Mouse (Mus musculus) urinary bladder, postnatal 14 days (tissue): Measurements from ENCODE around the gene Edaradd.

Experiments
- DNase-seq: peaks from one replicate; pipeline ENCODE4 v3.0.0; 2021; ENCODE audit warnings: low spot score

Edaradd gene

GRCm38 (mm10) chr13:12460881-12461729, 59.1 kb downstream of the Edaradd start:
- peak; percentile 95 for DNase-seq

- DNase-seq: peak; percentile 67
These were observed 59.8 kb downstream of the Edaradd start for GRCm38 (mm10) chr13:12460443-12460842.

GRCm38 (mm10) chr13:12456711-12457110, 63.5 kb downstream of the Edaradd start:
- no peak for DNase-seq

GRCm38 (mm10) chr13:12454686-12455390, 65.4 kb downstream of the Edaradd start:
- DNase-seq: no peak

GRCm38 (mm10) chr13:12453150-12453549, 67.1 kb downstream of the Edaradd start:
- no peak for DNase-seq

GRCm38 (mm10) chr13:12442008-12442587, 78.1 kb downstream of the Edaradd start:
- peak; percentile 16 for DNase-seq

- no peak for DNase-seq
These were observed 79.4 kb downstream of the Edaradd start for GRCm38 (mm10) chr13:12440813-12441212.

GRCm38 (mm10) chr13:12439586-12439985, 80.7 kb downstream of the Edaradd start:
- DNase-seq: no peak

- DNase-seq: no peak
These were observed 86.4 kb downstream of the Edaradd start for GRCm38 (mm10) chr13:12433843-12434242.

- DNase-seq: no peak
These were observed 91.7 kb downstream of the Edaradd start for GRCm38 (mm10) chr13:12428556-12428955.
